Mouse (Mus musculus): ENCODE results near the gene Ticam1.

The Ticam1 gene

GRCm38 (mm10) chr17:56276643-56277566 is at the start of gene Ticam1:
TSS of gene Ticam1 (minus strand) at chr17:56276786.
- peak; percentile 88 for DNase-seq (ENCODE audit: low read depth, low spot score)

- peak; percentile 100 for DNase-seq (ENCODE audit: low read depth, low spot score)
Observed at GRCm38 (mm10) chr17:56325450-56326152, 49.0 kb upstream of the Ticam1 start, which contains the start of gene Kdm4b. TSS of gene Kdm4b (plus strand) at chr17:56326062.

- no peak for DNase-seq (ENCODE audit: low read depth, low spot score)
Observed at GRCm38 (mm10) chr17:56324419-56324818, 47.8 kb upstream of the Ticam1 start.

GRCm38 (mm10) chr17:56309191-56309945 is 32.8 kb upstream of the Ticam1 start:
- DNase-seq (ENCODE audit: low read depth, low spot score): no peak

GRCm38 (mm10) chr17:56308088-56308487 is 31.5 kb upstream of the Ticam1 start:
- no peak for DNase-seq (ENCODE audit: low read depth, low spot score)

- peak; percentile 35 for DNase-seq (ENCODE audit: low read depth, low spot score)
Observed at GRCm38 (mm10) chr17:56305826-56306225, 29.2 kb upstream of the Ticam1 start.

GRCm38 (mm10) chr17:56305156-56305555 is 28.6 kb upstream of the Ticam1 start:
- DNase-seq (ENCODE audit: low read depth, low spot score): no peak

- DNase-seq (ENCODE audit: low read depth, low spot score): no peak
Observed at GRCm38 (mm10) chr17:56304718-56305117, 28.1 kb upstream of the Ticam1 start.

GRCm38 (mm10) chr17:56303847-56304586 is 27.4 kb upstream of the Ticam1 start:
- peak; percentile 98 for DNase-seq (ENCODE audit: low read depth, low spot score)

- peak; percentile 71 for DNase-seq (ENCODE audit: low read depth, low spot score)
Observed at GRCm38 (mm10) chr17:56303160-56303846, 26.7 kb upstream of the Ticam1 start, which contains the start of gene Uhrf1. TSS of gene Uhrf1 (plus strand) at chr17:56303321.

- DNase-seq (ENCODE audit: low read depth, low spot score): no peak
Observed at GRCm38 (mm10) chr17:56302363-56302996, 25.9 kb upstream of the Ticam1 start.

GRCm38 (mm10) chr17:56300186-56300585 is 23.6 kb upstream of the Ticam1 start, which contains the start of gene Arrdc5:
TSS of gene Arrdc5 (minus strand) at chr17:56300286.
- no peak for DNase-seq (ENCODE audit: low read depth, low spot score)

GRCm38 (mm10) chr17:56298238-56298637 is 21.7 kb upstream of the Ticam1 start:
- no peak for DNase-seq (ENCODE audit: low read depth, low spot score)

- DNase-seq (ENCODE audit: low read depth, low spot score): no peak
Observed at GRCm38 (mm10) chr17:56296201-56296600, 19.6 kb upstream of the Ticam1 start.

GRCm38 (mm10) chr17:56294241-56294640 is 17.7 kb upstream of the Ticam1 start:
- DNase-seq (ENCODE audit: low read depth, low spot score): no peak

- DNase-seq (ENCODE audit: low read depth, low spot score): no peak
Observed at GRCm38 (mm10) chr17:56293291-56293690, 16.7 kb upstream of the Ticam1 start.

- no peak for DNase-seq (ENCODE audit: low read depth, low spot score)
Observed at GRCm38 (mm10) chr17:56292531-56293222, 16.1 kb upstream of the Ticam1 start, which contains the start of gene Plin3. TSS of gene Plin3 (minus strand) at chr17:56292873.

- DNase-seq (ENCODE audit: low read depth, low spot score): no peak
Observed at GRCm38 (mm10) chr17:56291826-56292475, 15.4 kb upstream of the Ticam1 start.

GRCm38 (mm10) chr17:56291171-56291511 is 14.6 kb upstream of the Ticam1 start:
- peak; percentile 93 for DNase-seq (ENCODE audit: low read depth, low spot score)

All from CD4-positive, CD25-positive, alpha-beta regulatory T cell, adult 2 months (primary cell).